Mouse (Mus musculus): ENCODE data around the gene Rflna. TPM values are rescaled to one million over a fixed set of nuclear protein-coding genes. Genes with fewer than 3 reads are reported as not detected.

Gene Rflna
- total RNA-seq, 2 experiments from 2014 or later: 0.84 to 0.98 TPM

- intact Hi-C loops (cut with DNase I; ENCODE audit: low total_unique reads): no loop called here
- no peak for DNase-seq
Measured at GRCm38 (mm10) chr5:125003873-125004255, 843 bp downstream of the Rflna start.

DNA sequence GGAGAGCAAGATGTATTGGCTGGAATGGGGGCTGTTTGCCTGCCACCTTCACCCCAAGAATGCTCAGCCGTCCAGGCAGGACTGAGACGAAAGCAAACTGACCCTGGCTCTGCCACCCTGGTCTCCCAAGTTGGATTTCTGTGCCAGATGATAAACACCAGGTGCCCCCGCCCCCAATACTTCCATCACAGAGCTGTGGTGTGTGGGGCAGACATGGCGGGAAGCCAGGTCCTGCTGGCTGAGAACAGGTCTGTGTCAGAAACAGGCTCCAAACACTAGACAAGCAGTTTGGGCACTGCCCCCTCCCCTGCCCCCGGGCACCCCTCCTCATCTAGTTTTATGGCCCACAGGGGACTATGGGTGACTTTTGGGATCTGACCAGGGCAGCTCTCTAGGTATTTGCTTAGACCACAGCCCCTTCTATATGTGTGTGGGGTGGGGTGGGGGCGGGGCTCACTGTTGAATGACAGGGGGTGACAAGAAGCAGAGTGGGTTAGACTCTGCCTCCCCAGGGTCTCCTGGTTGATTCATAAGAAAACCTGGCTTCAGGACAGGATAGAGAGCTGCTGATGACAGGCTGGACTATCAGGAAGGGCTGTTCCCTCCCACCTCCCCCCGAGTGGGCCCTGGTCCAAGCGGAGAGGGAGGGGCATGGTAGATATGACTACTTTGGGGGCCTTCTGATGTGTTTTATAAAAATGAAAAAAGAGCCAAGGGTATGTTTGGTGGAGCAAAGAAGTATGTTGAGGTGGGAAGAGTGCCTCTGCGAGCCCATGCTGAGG, 3.0 kb downstream of the Rflna start:
- intact Hi-C loops (cut with DNase I; ENCODE audit: low total_unique reads): no loop called here
- no peak for DNase-seq

- intact Hi-C loops (cut with DNase I; ENCODE audit: low total_unique reads): no loop called here
- no peak for DNase-seq
Measured at GRCm38 (mm10) chr5:125006896-125007295, 3.9 kb downstream of the Rflna start.

- intact Hi-C loops (cut with DNase I; ENCODE audit: low total_unique reads): loop anchor here (5.0 kb wide), 2 partner anchors 69 to 99 kb away; no protein-coding TSS in a partner anchor
- DNase-seq: no peak
Measured at GRCm38 (mm10) chr5:125011166-125011565, 8.1 kb downstream of the Rflna start.

DNA sequence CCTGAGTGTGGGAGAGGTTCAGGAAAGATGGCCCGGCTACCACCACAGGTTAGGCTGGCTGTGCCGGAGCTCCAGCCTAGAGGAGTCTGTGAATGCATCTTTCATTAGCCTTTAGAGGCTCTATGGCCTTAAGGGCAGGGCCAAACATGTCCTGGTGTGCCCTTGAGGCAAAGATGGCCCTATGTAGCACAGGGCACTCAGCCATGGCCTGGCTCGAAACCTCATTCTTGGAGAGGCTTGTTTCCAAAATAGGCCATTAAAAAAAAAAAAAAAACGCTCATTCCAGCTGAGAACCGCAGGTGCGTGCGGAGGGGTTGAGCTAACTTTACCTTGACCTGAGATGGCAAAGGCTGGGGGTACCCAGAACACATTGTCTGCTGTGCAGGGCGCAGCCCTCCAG, 8.6 kb downstream of the Rflna start:
- intact Hi-C loops (cut with DNase I; ENCODE audit: low total_unique reads): loop anchor here (5.0 kb wide), 2 partner anchors 69 to 99 kb away; no protein-coding TSS in a partner anchor

GRCm38 (mm10) chr5:125014497-125014896, 11.5 kb downstream of the Rflna start:
- intact Hi-C loops (cut with DNase I; ENCODE audit: low total_unique reads): loop anchor here (5.0 kb wide), 2 partner anchors 72 to 102 kb away; no protein-coding TSS in a partner anchor
- peak; percentile 56 for DNase-seq

More for the DNA sequence above, 8.6 kb downstream of the Rflna start:
- DNase-seq: no peak

GRCm38 (mm10) chr5:125015066-125015465, 12.0 kb downstream of the Rflna start:
- intact Hi-C loops (cut with DNase I; ENCODE audit: low total_unique reads): no loop called here
- no peak for DNase-seq

DNA sequence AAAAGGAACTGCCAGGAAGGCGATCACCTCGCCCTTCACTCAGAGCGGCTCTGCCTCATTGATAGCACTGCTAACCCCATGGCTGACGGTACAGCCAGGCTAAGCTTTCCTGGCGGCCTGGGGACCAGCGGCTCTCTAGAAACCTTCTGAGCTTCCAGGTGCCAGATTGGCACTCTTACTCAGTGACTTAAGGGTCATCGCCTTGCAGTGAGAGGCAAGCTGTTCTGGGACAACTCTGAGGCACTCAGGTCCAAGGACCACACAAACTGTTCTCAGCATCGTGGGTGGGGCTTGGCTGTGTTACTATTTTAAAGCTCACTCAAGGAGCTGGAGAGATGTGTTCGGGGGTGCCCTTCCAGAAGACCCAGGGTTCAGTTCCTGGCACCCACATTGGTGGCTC, 12.6 kb downstream of the Rflna start:
- intact Hi-C loops (cut with DNase I; ENCODE audit: low total_unique reads): no loop called here
- DNase-seq: no peak

GRCm38 (mm10) chr5:125016421-125017242, 13.6 kb downstream of the Rflna start:
- intact Hi-C loops (cut with DNase I; ENCODE audit: low total_unique reads): no loop called here
- DNase-seq: no peak

GRCm38 (mm10) chr5:125017332-125017731, 14.3 kb downstream of the Rflna start:
- intact Hi-C loops (cut with DNase I; ENCODE audit: low total_unique reads): no loop called here
- no peak for DNase-seq

DNA sequence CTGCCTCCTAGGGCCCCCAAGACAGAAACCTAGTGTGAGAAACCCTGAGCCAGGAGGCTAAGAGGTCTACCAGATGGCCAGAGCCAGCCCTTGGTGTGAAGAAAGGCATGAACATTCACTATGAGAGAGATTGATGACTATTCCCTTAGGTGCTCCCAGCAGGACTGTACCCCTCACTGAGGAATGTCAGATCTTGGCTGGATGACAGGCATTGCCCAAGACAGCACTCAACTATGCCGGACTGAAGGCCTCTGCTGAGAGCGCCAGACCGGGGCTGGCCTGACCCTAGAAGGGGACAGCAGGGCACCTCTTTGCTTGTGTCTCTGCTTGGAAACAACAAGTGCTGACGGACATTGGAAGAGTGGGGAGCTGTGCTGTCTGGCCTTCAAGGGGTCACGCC, 16.1 kb downstream of the Rflna start:
- no peak for DNase-seq
- intact Hi-C loops (cut with DNase I; ENCODE audit: low total_unique reads): no loop called here

DNA sequence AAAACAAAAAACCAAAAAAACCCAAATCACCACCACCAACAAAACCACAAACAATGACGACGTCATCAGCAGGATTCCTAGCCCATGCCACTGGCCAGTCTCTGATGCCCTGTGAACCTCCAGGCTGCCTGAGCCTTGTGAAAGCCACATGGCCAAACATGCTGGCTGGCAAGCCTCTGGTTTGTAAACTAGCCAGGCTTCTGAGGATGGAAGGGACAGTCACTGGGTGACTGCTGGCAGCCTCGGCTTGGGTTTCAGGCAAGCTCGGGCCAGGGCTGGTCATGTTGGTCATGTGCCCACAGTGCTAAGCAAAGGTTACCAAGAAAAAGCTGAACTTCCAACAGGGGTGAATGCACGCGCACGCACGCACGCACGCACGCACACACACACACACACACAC, 18.3 kb downstream of the Rflna start:
- peak; percentile 88 for DNase-seq
- intact Hi-C loops (cut with DNase I; ENCODE audit: low total_unique reads): no loop called here

GRCm38 (mm10) chr5:125024002-125024401, 21.0 kb downstream of the Rflna start:
- DNase-seq: no peak
- intact Hi-C loops (cut with DNase I; ENCODE audit: low total_unique reads): no loop called here

GRCm38 (mm10) chr5:125028371-125028770, 25.4 kb downstream of the Rflna start:
- no peak for DNase-seq
- intact Hi-C loops (cut with DNase I; ENCODE audit: low total_unique reads): no loop called here

DNA sequence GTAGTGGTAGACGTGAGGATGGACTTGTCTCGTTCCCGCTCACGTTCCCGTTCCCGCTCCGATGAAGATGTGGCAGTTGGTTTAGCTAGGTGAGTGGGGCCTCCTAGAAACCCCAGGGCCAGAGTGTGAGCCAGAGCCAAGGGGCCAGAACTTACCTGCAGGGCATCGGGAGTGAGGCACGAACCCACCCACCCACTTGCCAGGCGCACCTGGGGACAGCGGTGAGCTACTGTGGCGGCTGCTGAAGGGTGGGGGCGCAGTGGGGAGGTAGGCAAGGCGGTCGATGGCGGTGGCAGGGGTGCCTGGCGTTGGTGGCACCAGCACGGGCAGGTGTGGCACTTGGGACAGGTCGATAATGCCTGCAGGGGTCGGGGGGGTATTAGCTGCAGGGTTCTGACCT, 25.9 kb downstream of the Rflna start:
- DNase-seq: no peak
- intact Hi-C loops (cut with DNase I; ENCODE audit: low total_unique reads): no loop called here

- intact Hi-C loops (cut with DNase I; ENCODE audit: low total_unique reads): no loop called here
- DNase-seq: no peak
Measured at GRCm38 (mm10) chr5:125036483-125036882, 33.5 kb downstream of the Rflna start.

DNA sequence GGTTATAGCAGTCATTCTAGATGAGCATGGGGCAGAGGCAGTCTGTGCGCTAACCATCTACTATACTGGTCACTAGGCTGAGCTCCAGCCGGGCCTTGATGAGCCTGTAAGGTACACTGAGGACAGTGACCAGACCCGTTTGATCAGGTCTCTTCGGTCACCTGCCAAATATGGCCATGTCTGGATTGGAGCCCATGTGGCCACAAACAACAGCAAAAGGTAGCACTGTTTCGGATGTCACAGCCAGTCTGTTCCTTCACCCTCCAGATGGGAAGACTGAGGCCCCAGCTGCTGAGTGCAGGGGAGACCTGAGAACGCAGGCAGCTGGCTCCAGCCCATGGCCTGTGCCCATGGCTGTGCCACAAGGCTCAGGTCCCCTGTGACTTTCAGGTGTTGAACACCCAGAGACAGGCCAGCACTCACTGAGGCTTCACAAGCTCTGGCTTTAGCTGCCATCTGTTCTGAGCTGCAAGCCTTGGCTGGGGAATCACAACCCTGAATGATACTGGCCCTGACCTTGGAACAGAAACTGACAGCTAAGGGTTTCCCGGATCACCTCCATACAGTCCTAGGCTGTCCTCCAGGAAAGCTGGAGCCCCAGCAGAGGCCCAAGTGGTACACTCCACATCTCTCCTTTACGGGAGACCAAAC, 36.5 kb downstream of the Rflna start:
- DNase-seq: no peak
- intact Hi-C loops (cut with DNase I; ENCODE audit: low total_unique reads): no loop called here

GRCm38 (mm10) chr5:125040128-125040584, 37.1 kb downstream of the Rflna start:
- DNase-seq: peak; percentile 91
- intact Hi-C loops (cut with DNase I; ENCODE audit: low total_unique reads): no loop called here

GRCm38 (mm10) chr5:125041578-125041977, 38.6 kb downstream of the Rflna start:
- intact Hi-C loops (cut with DNase I; ENCODE audit: low total_unique reads): no loop called here
- DNase-seq: no peak

DNA sequence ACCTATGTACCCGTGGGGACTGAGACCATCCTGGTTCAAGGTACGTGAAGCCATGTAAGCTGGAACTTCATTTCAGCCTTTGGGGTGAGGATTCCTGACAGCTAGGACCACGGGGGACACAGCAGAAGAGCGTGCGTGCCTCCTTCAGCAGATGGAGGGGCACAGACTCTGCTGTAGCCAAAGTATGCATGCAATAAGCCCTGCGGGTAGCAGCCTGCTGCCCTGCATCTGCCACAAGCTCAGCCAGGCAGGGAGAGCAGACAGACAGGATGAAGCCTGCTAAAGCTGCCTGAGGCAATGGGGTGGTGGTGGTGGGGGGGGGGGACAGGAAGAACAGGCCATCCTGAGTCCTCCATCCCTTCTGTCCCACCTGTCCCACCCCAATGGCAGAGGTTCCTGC, 40.4 kb downstream of the Rflna start:
- DNase-seq: no peak
- intact Hi-C loops (cut with DNase I; ENCODE audit: low total_unique reads): no loop called here

All from gastrocnemius, postnatal 14 days (tissue).